Mouse (Mus musculus) cerebellum, postnatal 4 days (tissue): Measurements from ENCODE around the gene Ttc16.
A peak's percentile ranks its signal among the peaks of the same experiment; 100 is the strongest.

Experiments used
- DNase-seq, 2 experiments: peaks; one replicate each; pipeline ENCODE4 v3.0.0; 2022; ENCODE audit warnings: low spot score in 2 of 2, mixed read lengths in 1 of 2

Gene Ttc16

GRCm38 (mm10) chr2:32744272-32744982 is 31.0 kb downstream of the Ttc16 start:
- no peak for DNase-seq

DNA sequence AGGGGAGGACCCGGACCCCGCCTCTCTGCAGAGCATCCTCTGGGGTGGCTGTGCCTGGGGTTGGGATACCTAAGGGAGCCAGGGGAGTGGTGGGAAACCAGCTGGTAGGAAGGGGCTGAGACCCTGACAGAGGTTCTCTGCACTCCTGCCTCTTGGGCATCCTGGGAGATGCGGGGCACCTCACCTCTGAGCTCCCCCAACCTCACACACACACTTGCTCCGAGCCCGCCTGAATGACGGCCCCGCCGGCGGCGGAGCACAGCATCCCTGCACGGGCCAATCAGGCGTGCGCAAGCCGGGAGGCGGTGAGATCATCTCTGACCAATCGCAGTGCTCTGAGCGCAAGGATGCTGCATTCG is 33.3 kb downstream of the Ttc16 start:
- DNase-seq, result peak; percentile 63 to 75

GRCm38 (mm10) chr2:32741273-32742172 is 33.9 kb downstream of the Ttc16 start:
- peak; percentile 55 to 66 for DNase-seq

GRCm38 (mm10) chr2:32740916-32741272 is 34.5 kb downstream of the Ttc16 start, which contains the start of gene 6330409D20Rik:
TSS of gene 6330409D20Rik (minus strand) at chr2:32741016.
- DNase-seq, result no peak

GRCm38 (mm10) chr2:32739311-32739710 is 36.1 kb downstream of the Ttc16 start:
- DNase-seq, result no peak

- no peak for DNase-seq
These were observed 38.4 kb downstream of the Ttc16 start for GRCm38 (mm10) chr2:32737008-32737407.

DNA sequence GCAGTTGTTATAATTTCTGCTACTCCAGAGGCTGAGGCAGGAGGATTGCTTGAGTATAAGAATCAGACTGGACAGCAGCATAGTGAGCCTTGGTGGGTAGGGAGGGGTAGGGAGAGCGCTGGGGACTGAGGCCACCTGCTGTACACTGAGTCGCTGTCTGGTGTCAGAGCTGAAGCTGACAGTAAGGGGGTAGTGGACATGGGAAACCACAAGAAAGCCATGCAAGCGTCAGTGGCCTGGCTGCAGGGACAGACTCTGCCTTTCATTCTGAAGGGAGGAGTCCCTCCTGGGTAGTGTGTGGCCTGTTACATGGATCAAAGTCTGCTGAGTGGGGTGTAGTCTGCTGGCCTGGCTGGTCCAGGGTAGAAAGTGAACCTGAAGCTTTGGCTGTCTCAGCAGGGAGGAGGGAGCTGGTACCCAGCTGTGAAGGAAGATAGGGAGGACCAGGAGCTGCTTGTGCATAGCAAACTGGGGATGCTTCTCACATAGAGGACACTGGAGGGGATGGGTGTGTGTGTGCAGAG is 39.1 kb downstream of the Ttc16 start:
- no peak for DNase-seq

DNA sequence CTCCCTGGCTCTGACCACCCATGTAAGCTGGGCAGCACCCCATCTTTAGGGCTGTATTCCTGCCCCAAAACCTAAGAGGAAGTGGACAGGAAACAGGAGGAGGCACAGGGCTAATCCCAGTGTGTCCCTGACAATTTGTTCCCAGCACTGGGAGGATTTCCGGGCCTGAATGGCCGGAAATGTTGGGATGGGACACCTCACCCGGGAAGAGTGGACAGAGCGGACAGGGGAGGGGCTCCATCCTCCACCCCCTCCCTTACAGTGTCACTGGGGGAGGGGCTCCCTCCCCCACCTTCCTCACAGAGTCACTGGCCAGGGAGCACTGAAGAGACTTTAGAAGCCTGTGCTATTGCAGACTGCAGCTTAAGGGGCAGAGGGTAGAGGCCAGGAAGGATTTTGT is 40.5 kb downstream of the Ttc16 start:
- no peak for DNase-seq

GRCm38 (mm10) chr2:32734480-32734879 is 41.0 kb downstream of the Ttc16 start:
- no peak for DNase-seq

DNA sequence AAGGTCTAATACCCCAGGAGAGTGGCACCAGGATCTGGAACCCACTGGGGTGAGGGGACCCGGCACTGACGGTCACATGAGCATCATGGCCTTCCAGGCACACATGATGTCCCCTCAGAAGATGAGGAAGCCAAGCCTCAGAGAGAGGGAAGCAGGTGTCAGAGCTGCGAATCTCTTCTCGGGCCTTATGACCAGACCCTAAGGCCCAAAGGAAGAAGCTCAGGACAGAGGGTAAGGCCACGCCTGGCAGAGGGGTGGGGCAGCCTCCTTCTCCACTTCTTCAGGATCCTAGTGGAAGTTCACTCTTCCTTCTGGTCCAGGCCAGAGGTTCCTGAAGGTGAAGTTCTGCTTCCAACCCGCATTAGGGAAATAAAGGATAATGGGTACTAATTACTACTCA is 42.7 kb downstream of the Ttc16 start:
- no peak for DNase-seq

GRCm38 (mm10) chr2:32731911-32732310 is 43.5 kb downstream of the Ttc16 start:
- DNase-seq, result no peak

- DNase-seq, result no peak
These were observed 44.6 kb downstream of the Ttc16 start for GRCm38 (mm10) chr2:32730854-32731253.

DNA sequence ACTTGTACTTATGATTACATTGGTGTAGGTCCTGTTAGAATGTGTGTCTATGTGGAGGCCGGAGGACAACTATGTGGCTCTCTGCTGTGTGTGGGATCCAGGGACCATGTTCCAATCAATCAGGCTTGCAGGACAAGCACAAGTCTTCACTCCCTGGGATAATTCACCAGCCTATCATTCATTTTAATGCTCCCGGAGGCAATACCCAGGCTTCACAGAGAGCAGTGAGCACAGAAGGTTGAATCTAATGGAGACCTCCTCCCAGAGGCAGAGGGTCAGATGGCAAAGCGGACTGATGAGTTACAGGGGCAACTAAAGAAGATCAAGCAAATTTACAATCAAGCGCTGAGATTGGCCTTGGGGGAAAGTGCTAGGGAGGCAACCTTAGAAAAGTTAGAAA is 45.9 kb downstream of the Ttc16 start:
- DNase-seq, result no peak

- no peak for DNase-seq
These were observed 47.0 kb downstream of the Ttc16 start for GRCm38 (mm10) chr2:32728463-32728862.

DNA sequence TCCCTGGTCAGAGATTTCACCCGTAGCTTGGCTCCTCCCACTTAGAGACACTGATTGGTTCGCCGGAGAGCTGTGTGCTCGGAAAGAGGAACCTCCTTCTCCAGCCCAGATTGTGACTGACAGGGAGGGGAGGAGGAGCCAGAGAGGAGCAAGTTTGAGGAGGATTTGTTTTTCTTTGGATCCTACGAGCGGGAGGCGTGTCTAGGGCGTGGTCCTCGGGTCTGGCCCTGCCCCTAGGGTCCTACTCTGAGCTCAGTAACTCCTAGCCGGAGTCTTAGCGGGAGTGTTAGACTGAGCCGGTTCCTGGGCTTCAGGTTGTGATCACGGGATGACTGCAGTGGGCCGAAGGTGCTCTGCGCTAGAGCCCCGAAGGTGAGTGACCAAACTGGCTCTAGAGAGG is 48.0 kb downstream of the Ttc16 start:
- peak; percentile 48 to 76 for DNase-seq

DNA sequence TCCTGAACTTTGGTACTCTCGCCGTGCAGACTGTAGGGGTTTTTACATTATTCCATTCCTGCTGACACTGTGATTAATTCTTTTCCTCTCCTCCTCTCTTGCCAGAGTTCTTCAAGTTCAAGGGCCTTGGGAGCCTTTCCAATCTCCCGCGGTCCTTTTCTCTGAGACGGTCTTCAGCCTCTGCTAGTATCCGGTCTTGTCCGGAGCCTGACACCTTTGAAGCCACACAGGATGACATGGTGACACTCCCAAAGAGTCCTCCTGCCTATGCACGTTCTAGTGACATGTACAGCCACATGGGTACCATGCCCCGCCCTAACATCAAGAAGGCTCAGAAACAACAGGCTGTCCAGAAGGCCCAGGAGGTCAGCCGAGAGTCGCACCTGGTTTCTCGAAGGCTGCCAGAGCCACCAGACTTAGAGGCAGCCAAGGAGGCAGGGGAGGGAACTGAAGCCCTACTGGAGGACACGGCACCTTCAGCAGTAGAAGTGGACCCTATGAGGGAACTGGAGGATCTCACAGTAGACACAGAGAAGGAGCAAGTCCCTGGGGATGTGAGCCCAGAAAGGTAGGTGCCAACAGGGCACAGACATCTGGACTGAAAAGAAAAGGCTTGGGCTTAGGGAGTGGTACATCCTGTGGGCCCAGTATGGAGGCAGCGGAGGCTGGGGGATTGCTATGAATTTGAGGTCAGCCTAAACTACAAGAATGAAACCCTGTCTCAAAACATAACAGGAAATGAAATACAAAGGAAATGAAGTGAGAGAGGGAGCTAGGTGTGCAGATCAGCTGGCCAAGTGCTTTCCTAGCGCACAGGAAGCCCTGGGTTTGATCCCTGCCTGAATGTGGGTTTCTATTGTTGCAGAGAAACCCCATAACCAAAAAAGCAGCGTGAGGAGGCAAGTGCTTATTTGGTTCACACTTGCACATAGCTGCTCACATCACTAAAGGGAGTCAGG is 50.3 kb downstream of the Ttc16 start:
- DNase-seq, result no peak

- DNase-seq, result no peak
These were observed 51.3 kb downstream of the Ttc16 start for GRCm38 (mm10) chr2:32724149-32724548.

GRCm38 (mm10) chr2:32722581-32722980 is 52.9 kb downstream of the Ttc16 start:
- DNase-seq, result no peak

- no peak for DNase-seq
These were observed 53.4 kb downstream of the Ttc16 start for GRCm38 (mm10) chr2:32722046-32722445.

GRCm38 (mm10) chr2:32720681-32721229 is 54.7 kb downstream of the Ttc16 start, which contains the start of gene Sh2d3c:
TSS of gene Sh2d3c (plus strand) at chr2:32721055.
- DNase-seq, result peak in 1 of 2 experiments; percentile 29

DNA sequence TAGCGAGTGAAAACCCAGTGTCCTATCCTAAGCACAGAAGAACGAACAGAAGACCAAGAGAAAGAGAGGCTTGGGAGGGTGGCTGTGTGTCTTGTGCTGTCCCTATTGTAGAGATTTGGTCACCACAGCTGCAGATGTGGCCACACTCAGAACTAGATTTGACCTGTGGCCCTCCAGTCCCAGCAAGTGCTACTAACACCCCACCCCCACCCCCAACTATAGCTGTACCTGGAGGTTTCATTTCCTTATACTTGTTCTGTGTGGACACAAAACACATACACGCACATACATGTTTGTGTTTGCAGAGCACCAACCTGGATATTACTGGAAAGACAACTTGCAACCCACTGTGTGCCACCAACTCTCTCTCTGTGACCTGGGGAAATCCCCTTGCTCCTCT is 55.4 kb downstream of the Ttc16 start:
- DNase-seq, result no peak
